Mouse (Mus musculus): ENCODE results near the gene Mgmt. TPM values are rescaled to one million over a fixed set of nuclear protein-coding genes. Genes with fewer than 3 reads are reported as not detected.

The Mgmt gene
- polyA plus RNA-seq (2012; rRNA removed), result 1.3 and 1.4 TPM in 2 replicates
- 3.3 and 3.4 TPM in 2 replicates for polyA plus RNA-seq (2014; fragmentation: Nextera tagmentation; extraction: Ambion mirVana)

DNA sequence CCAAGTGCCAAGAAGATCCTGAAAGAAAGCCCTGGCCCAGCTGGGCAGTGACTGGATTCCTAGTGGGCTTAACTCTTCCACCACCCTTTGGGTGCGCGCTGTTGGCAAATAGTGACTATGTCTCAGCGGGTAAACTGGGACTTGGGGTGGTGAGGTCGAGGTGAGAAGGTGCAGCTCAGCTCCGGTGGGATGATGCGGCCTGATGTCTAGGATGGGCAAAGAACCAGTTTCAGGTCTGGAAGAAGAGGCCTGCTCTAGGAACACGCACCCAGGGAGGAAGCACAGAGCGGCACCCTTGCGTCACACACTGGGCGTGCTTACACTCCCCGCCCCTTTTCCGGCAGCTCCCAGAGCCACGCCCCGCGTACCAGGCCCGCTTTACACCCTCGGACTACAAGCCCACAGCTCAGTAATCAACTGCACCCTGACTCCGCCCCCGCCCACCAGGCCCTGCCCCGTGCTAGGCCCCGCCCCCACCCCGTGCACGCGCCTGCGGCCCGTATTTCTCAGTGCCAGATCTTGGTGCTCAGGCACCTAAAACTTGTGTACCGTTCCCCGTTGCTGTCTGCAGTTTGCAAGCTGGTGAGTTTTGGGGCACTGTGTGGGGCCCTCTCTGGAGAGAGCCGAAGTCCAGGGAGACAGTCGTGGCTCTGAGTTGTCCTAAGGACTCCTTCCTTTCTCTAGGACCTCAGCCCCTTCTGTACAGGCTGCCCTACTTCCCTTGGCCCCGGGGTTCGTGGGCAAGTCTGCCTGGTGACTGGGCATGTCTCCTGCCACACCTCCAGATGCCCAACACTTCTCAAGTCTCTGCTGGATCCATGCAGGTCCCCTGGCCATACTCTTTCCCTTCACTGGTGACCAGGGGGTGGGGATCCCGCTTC, at the start of gene Mgmt:
Mgmt (plus strand) TSS at position 509 of the 881 bp plus-strand sequence.
- Histone ChIP-seq H3K27ac (no peak within 1 kb of the TSS), H3K4me3 (ENCODE audit: insufficient read depth in 1 of 2, low read depth in 2 of 2, low read length in 2 of 2) (peak within 1 kb of the TSS; percentile 42 to 66), H3K9me3 (ENCODE audit: control insufficient read depth, low read length) (no peaks in the 10 kb centered on the region), H3K27me3 (ENCODE audit: control insufficient read depth, insufficient read depth, low read length) (no peaks in the 10 kb centered on the region), H3K36me3 (replicated peaks; ENCODE audit: control insufficient read depth, insufficient read depth, low read depth) (no peaks in the 10 kb centered on the region), H3K9ac (replicated peaks) (peak within 1 kb of the TSS; percentile 25; the same call in 1 of the 2 replicates), H3K4me1 (replicated peaks; ENCODE audit: control insufficient read depth in 2 of 2, insufficient read depth in 2 of 2, low read length in 1 of 2) (peaks cover 0 to 20% of the 10 kb centered on the region in 2 experiments; a peak in 3 of 4 replicates), H3K4me2 (ENCODE audit: low read depth) (peak within 1 kb of the TSS; percentile 56)
- WGBS (ENCODE audit: insufficient replicate concordance), result 8% methylated on average over 33 of the region's 33 CpGs
- peak; percentile 99 for ATAC-seq (ENCODE audit: insufficient read depth)
- TF ChIP-seq CTCF (IDR thresholded peaks at IDR 0.05; ENCODE audit: low read depth), result no peak
- TF ChIP-seq EP300 (IDR thresholded peaks at IDR 0.05; ENCODE audit: low read depth), result no peak
- DNase-seq (ENCODE audit: low read depth in 3 of 3, low spot score in 3 of 3), result peak; percentile 77 to 80 (median 79)

- 65% methylated on average over 5 of the region's 5 CpGs for WGBS (ENCODE audit: insufficient replicate concordance)
- H3K27ac ChIP-seq, result no peak overlapping the region
- no peaks in the 10 kb centered on the region for H3K27me3 ChIP-seq (ENCODE audit: control insufficient read depth, insufficient read depth, low read length)
- ATAC-seq (ENCODE audit: insufficient read depth) (no peak), DNase-seq (ENCODE audit: low read depth in 3 of 3, low spot score in 3 of 3) (no peak)
- no peaks in the 10 kb centered on the region for H3K9me3 ChIP-seq (ENCODE audit: control insufficient read depth, low read length)
- H3K4me3 ChIP-seq (ENCODE audit: insufficient read depth in 1 of 2, low read depth in 2 of 2, low read length in 2 of 2), result no peak overlapping the region
- H3K4me2 ChIP-seq (ENCODE audit: low read depth), result no peak overlapping the region
- no peak overlapping the region for H3K9ac ChIP-seq (replicated peaks)
- TF ChIP-seq EP300 (IDR thresholded peaks at IDR 0.05; ENCODE audit: low read depth) (no peak), CTCF (IDR thresholded peaks at IDR 0.05; ENCODE audit: low read depth) (no peak)
- H3K4me1 ChIP-seq (replicated peaks; ENCODE audit: control insufficient read depth in 2 of 2, insufficient read depth in 2 of 2, low read length in 1 of 2), result no peaks in the 10 kb centered on the region
- H3K36me3 ChIP-seq (replicated peaks; ENCODE audit: control insufficient read depth, insufficient read depth, low read depth), result no peaks in the 10 kb centered on the region
Observed at GRCm38 (mm10) chr7:136844835-136845234, 49.6 kb upstream of the Mgmt start.

DNA sequence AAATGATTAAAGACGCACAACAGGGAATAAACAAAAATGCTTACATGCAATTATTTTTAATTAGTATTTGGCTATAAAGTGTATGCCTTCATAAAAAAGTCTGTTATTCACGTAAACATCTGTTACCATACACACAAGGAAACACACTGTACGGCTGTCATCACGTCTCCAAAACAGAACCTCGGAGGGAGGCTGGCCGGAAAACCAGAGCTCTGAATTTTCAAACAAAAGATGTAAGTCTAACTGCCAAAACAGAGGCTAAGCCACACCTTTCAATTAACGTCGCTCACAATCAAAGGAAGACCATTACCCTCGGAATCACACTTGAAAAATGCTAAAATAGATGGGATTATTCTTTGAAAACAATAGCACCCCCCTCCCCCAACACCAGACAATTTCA, 49.1 kb upstream of the Mgmt start:
- 45% methylated on average over 9 of the region's 9 CpGs for WGBS (ENCODE audit: insufficient replicate concordance)

DNA sequence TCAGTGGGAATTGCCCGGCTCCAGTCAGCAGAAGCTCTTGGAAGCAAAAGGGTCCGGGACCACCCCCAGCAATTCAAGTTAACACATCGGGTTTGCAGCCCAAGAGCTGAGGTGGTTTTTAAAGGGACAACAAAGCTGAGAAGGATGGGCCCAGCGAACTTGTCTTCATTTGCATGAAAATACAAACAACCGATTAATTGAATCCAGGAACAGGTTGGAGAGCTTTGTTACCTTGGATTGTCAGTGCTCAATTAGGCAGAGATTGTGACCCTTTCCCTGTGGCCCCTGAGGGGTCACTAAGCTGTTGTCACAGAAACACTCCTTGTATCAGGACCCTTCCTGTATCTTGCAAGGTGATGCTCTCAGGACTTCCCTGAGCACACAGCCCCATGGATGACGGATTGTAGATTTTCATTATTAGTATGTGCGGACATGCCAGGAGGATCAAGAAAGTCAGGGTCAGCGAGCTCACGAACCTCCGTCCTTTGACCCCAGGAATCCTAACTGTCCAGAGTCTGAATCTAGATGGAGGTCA, 48.3 kb upstream of the Mgmt start:
- no peak for DNase-seq (ENCODE audit: low read depth in 3 of 3, low spot score in 3 of 3)

More for the DNA sequence above, 49.1 kb upstream of the Mgmt start:
- Histone ChIP-seq H3K4me2 (ENCODE audit: low read depth) (no peak overlapping the region), H3K27ac (no peak overlapping the region), H3K4me3 (ENCODE audit: insufficient read depth in 1 of 2, low read depth in 2 of 2, low read length in 2 of 2) (no peak overlapping the region), H3K9ac (replicated peaks) (no peak overlapping the region), H3K27me3 (ENCODE audit: control insufficient read depth, insufficient read depth, low read length) (no peaks in the 10 kb centered on the region), H3K4me1 (replicated peaks; ENCODE audit: control insufficient read depth in 2 of 2, insufficient read depth in 2 of 2, low read length in 1 of 2) (no peaks in the 10 kb centered on the region), H3K36me3 (replicated peaks; ENCODE audit: control insufficient read depth, insufficient read depth, low read depth) (no peaks in the 10 kb centered on the region), H3K9me3 (ENCODE audit: control insufficient read depth, low read length) (no peaks in the 10 kb centered on the region)
- TF ChIP-seq EP300 (IDR thresholded peaks at IDR 0.05; ENCODE audit: low read depth), result no peak
- TF ChIP-seq CTCF (IDR thresholded peaks at IDR 0.05; ENCODE audit: low read depth), result no peak
- ATAC-seq (ENCODE audit: insufficient read depth) (no peak), DNase-seq (ENCODE audit: low read depth in 3 of 3, low spot score in 3 of 3) (no peak)

GRCm38 (mm10) chr7:136847601-136848000, 46.8 kb upstream of the Mgmt start:
- H3K4me2 ChIP-seq (ENCODE audit: low read depth), result no peak overlapping the region
- H3K9me3 ChIP-seq (ENCODE audit: control insufficient read depth, low read length), result no peaks in the 10 kb centered on the region
- no peak overlapping the region for H3K27ac ChIP-seq
- H3K4me1 ChIP-seq (replicated peaks; ENCODE audit: control insufficient read depth in 2 of 2, insufficient read depth in 2 of 2, low read length in 1 of 2), result no peaks in the 10 kb centered on the region
- no peaks in the 10 kb centered on the region for H3K27me3 ChIP-seq (ENCODE audit: control insufficient read depth, insufficient read depth, low read length)
- no peak overlapping the region for H3K9ac ChIP-seq (replicated peaks)
- 64% methylated on average over 6 of the region's 6 CpGs for WGBS (ENCODE audit: insufficient replicate concordance)
- H3K36me3 ChIP-seq (replicated peaks; ENCODE audit: control insufficient read depth, insufficient read depth, low read depth), result no peaks in the 10 kb centered on the region
- H3K4me3 ChIP-seq (ENCODE audit: insufficient read depth in 1 of 2, low read depth in 2 of 2, low read length in 2 of 2), result no peak overlapping the region
- TF ChIP-seq CTCF (IDR thresholded peaks at IDR 0.05; ENCODE audit: low read depth) (no peak), EP300 (IDR thresholded peaks at IDR 0.05; ENCODE audit: low read depth) (no peak)
- ATAC-seq (ENCODE audit: insufficient read depth) (no peak), DNase-seq (ENCODE audit: low read depth in 3 of 3, low spot score in 3 of 3) (no peak)

More for the DNA sequence above, 48.3 kb upstream of the Mgmt start:
- H3K4me3 ChIP-seq (ENCODE audit: insufficient read depth in 1 of 2, low read depth in 2 of 2, low read length in 2 of 2), result no peak overlapping the region
- H3K27me3 ChIP-seq (ENCODE audit: control insufficient read depth, insufficient read depth, low read length), result no peaks in the 10 kb centered on the region
- no peak overlapping the region for H3K27ac ChIP-seq
- H3K36me3 ChIP-seq (replicated peaks; ENCODE audit: control insufficient read depth, insufficient read depth, low read depth), result no peaks in the 10 kb centered on the region
- WGBS (ENCODE audit: insufficient replicate concordance), result 57% methylated on average over 10 of the region's 10 CpGs
- no peak overlapping the region for H3K9ac ChIP-seq (replicated peaks)
- H3K4me2 ChIP-seq (ENCODE audit: low read depth), result no peak overlapping the region
- TF ChIP-seq EP300 (IDR thresholded peaks at IDR 0.05; ENCODE audit: low read depth) (no peak), CTCF (IDR thresholded peaks at IDR 0.05; ENCODE audit: low read depth) (no peak)
- no peaks in the 10 kb centered on the region for H3K4me1 ChIP-seq (replicated peaks; ENCODE audit: control insufficient read depth in 2 of 2, insufficient read depth in 2 of 2, low read length in 1 of 2)
- H3K9me3 ChIP-seq (ENCODE audit: control insufficient read depth, low read length), result no peaks in the 10 kb centered on the region
- no peak for ATAC-seq (ENCODE audit: insufficient read depth)
